Comparison of ENCODE assay signal across 7 mouse cellular contexts in genomic region chr13:74522481-74523237, GRCm38 (mm10). TPM values are rescaled to one million over a fixed set of nuclear protein-coding genes. Genes with fewer than 3 reads are reported as not detected.
A peak's percentile ranks its signal among the peaks of the same experiment; 100 is the strongest.
DNase-seq lines count a peak whose midpoint lies in the region; ATAC-seq and TF ChIP-seq lines count a peak whose summit lies in the region.

No protein-coding gene starts in this region.

- no peak for TF ChIP-seq EP300 in heart, adult 2 months (IDR thresholded peaks at IDR 0.05; ENCODE audit: insufficient read depth, low read depth, low read length)

- TF ChIP-seq POLR2A in heart, adult 2 months (IDR thresholded peaks at IDR 0.05; ENCODE audit: insufficient read depth, low read depth, low read length), result peak; percentile 83
- TF ChIP-seq POLR2A in kidney, adult 2 months (IDR thresholded peaks at IDR 0.05; ENCODE audit: low read depth, low read length), result peak; percentile 75
- no peak for TF ChIP-seq POLR2A in spleen, adult 2 months (IDR thresholded peaks at IDR 0.05; ENCODE audit: low read depth, low read length)

- H3K36me3 ChIP-seq in embryonic facial prominence, embryonic 14.5 days (ENCODE audit: control insufficient read depth, insufficient read depth, low read length), result no peaks in the 10 kb centered on the region
- no peaks in the 10 kb centered on the region for H3K36me3 ChIP-seq in heart, adult 2 months (ENCODE audit: control insufficient read depth, insufficient read depth, low read length)
- no peaks in the 10 kb centered on the region for H3K36me3 ChIP-seq in kidney, adult 2 months (ENCODE audit: control insufficient read depth, insufficient read depth, low read length)
- no peaks in the 10 kb centered on the region for H3K36me3 ChIP-seq in limb, embryonic 12.5 days
- H3K36me3 ChIP-seq in midbrain, embryonic 14.5 days (ENCODE audit: control insufficient read depth, insufficient read depth, low read length), result no peaks in the 10 kb centered on the region
- H3K36me3 ChIP-seq in spleen, adult 2 months (ENCODE audit: control insufficient read depth, insufficient read depth, low read length), result no peaks in the 10 kb centered on the region

- peak; percentile 99 for ATAC-seq in embryonic facial prominence, embryonic 14.5 days (ENCODE audit: low read depth)
- peak; percentile 97 for ATAC-seq in limb, embryonic 12.5 days (ENCODE audit: insufficient number of reproducible peaks, insufficient read depth, low FRiP score, low TSS enrichment, low read depth)
- peak; percentile 93 for ATAC-seq in midbrain, embryonic 14.5 days (ENCODE audit: low FRiP score, low TSS enrichment)

- H3K9me3 ChIP-seq in embryonic facial prominence, embryonic 14.5 days (ENCODE audit: control insufficient read depth, low read length), result no peaks in the 10 kb centered on the region
- H3K9me3 ChIP-seq in limb, embryonic 12.5 days, result no peaks in the 10 kb centered on the region
- H3K9me3 ChIP-seq in midbrain, embryonic 14.5 days (ENCODE audit: control insufficient read depth, low read length), result no peaks in the 10 kb centered on the region

- 0 out of 2 replicates have a peak, but pooled peaks have one; percentile 4 for TF ChIP-seq CTCF in heart, adult 2 months (IDR thresholded peaks at IDR 0.05)
- 0 out of 2 replicates have a peak, but pooled peaks have one; percentile 5 for TF ChIP-seq CTCF in kidney, adult 2 months (conservative IDR thresholded peaks at IDR 0.05; ENCODE audit: insufficient read depth, insufficient read length, low read depth, low read length)
- no peak for TF ChIP-seq CTCF in spleen, adult 2 months (IDR thresholded peaks at IDR 0.05; ENCODE audit: extremely low read depth, insufficient read depth, insufficient read length, insufficient replicate concordance)

- no peaks in the 10 kb centered on the region for H3K4me1 ChIP-seq in embryonic facial prominence, embryonic 14.5 days (ENCODE audit: control insufficient read depth, insufficient read depth, low read length)
- H3K4me1 ChIP-seq in heart, adult 2 months (ENCODE audit: control insufficient read depth, insufficient read depth, low read length), result peaks cover 2% of the 10 kb centered on the region; the same call in 1 of the 2 replicates
- H3K4me1 ChIP-seq in kidney, adult 2 months (ENCODE audit: control insufficient read depth, insufficient read depth, low read length), result no peaks in the 10 kb centered on the region; the same call in 1 of the 2 replicates
- H3K4me1 ChIP-seq in limb, embryonic 12.5 days (replicated peaks), result no peaks in the 10 kb centered on the region
- H3K4me1 ChIP-seq in midbrain, embryonic 14.5 days (ENCODE audit: control insufficient read depth, insufficient read depth, low read length), result no peaks in the 10 kb centered on the region
- H3K4me1 ChIP-seq in spleen, adult 2 months (ENCODE audit: control insufficient read depth, insufficient read depth, insufficient read length), result no peaks in the 10 kb centered on the region

- WGBS in embryonic facial prominence, embryonic 14.5 days, result 3% methylated on average over 15 of the region's 15 CpGs
- 1% methylated on average over 15 of the region's 15 CpGs for WGBS in heart, adult 2 months
- under 1% methylated on average over 15 of the region's 15 CpGs for WGBS in kidney, adult 2 months
- 3% methylated on average over 15 of the region's 15 CpGs for WGBS in limb, embryonic 12.5 days
- WGBS in midbrain, embryonic 14.5 days, result 2% methylated on average over 15 of the region's 15 CpGs
- WGBS in spleen, adult 2 months, result 1% methylated on average over 15 of the region's 15 CpGs

- H3K27ac ChIP-seq in embryonic facial prominence, embryonic 14.5 days (replicated peaks; ENCODE audit: low read depth, low read length), result peak overlapping the region; percentile 91
- peak overlapping the region; percentile 74 for H3K27ac ChIP-seq in heart, adult 2 months
- peak overlapping the region; percentile 71 for H3K27ac ChIP-seq in kidney, adult 2 months (ENCODE audit: insufficient read depth, low read depth, low read length)
- peak overlapping the region; percentile 92 for H3K27ac ChIP-seq in limb, embryonic 12.5 days
- H3K27ac ChIP-seq in midbrain, embryonic 14.5 days (replicated peaks; ENCODE audit: low read depth, low read length), result 0 out of 2 replicates have a peak overlapping the region, but pooled peaks have one; percentile 21
- peak overlapping the region; percentile 73 for H3K27ac ChIP-seq in spleen, adult 2 months (ENCODE audit: insufficient read depth, low read length)

- peak overlapping the region; percentile 69 for H3K4me2 ChIP-seq in embryonic facial prominence, embryonic 14.5 days (ENCODE audit: low read depth, low read length)
- H3K4me2 ChIP-seq in limb, embryonic 12.5 days, result peak overlapping the region; percentile 65
- peak overlapping the region; percentile 66 for H3K4me2 ChIP-seq in midbrain, embryonic 14.5 days (ENCODE audit: low read length)

- intact Hi-C loops in heart, adult 2 months (cut with DNase I), result loop anchor here (5.0 kb wide), 1 partner anchor 175 kb away; no protein-coding TSS in a partner anchor

- DNase-seq in adrenal gland, postnatal 4 days (ENCODE audit: low spot score in 2 of 2), result peak; percentile 22 to 63
- peak; percentile 92 for DNase-seq in embryonic facial prominence, embryonic 14.5 days (ENCODE audit: low spot score)
- DNase-seq in heart, adult 2 months, result peak; percentile 80 to 88
- DNase-seq in kidney, adult 2 months, result peak; percentile 92
- peak; percentile 78 for DNase-seq in midbrain, embryonic 14.5 days
- peak; percentile 49 to 78 for DNase-seq in spleen, adult 2 months (ENCODE audit: low read depth in 1 of 2, low spot score in 2 of 2)

- no peaks in the 10 kb centered on the region for H3K27me3 ChIP-seq in embryonic facial prominence, embryonic 14.5 days (replicated peaks; ENCODE audit: control insufficient read depth, insufficient read depth, low read length)
- no peaks in the 10 kb centered on the region for H3K27me3 ChIP-seq in heart, adult 2 months (ENCODE audit: control insufficient read depth, insufficient read depth, low read length)
- H3K27me3 ChIP-seq in kidney, adult 2 months (replicated peaks; ENCODE audit: control insufficient read depth, insufficient read depth, low read length), result no peaks in the 10 kb centered on the region
- H3K27me3 ChIP-seq in limb, embryonic 12.5 days, result no peaks in the 10 kb centered on the region
- no peaks in the 10 kb centered on the region for H3K27me3 ChIP-seq in midbrain, embryonic 14.5 days (ENCODE audit: control insufficient read depth, insufficient read depth, low read length)
- no peaks in the 10 kb centered on the region for H3K27me3 ChIP-seq in spleen, adult 2 months (ENCODE audit: control insufficient read depth, insufficient read depth, low read length)

- H3K4me3 ChIP-seq in embryonic facial prominence, embryonic 14.5 days (ENCODE audit: low read depth, low read length), result peak overlapping the region; percentile 50
- H3K4me3 ChIP-seq in heart, adult 2 months, result peak overlapping the region; percentile 55
- peak overlapping the region; percentile 57 for H3K4me3 ChIP-seq in kidney, adult 2 months (ENCODE audit: insufficient read depth, low read depth, low read length)
- H3K4me3 ChIP-seq in limb, embryonic 12.5 days (replicated peaks), result peak overlapping the region; percentile 51
- H3K4me3 ChIP-seq in midbrain, embryonic 14.5 days (replicated peaks; ENCODE audit: low read depth, low read length), result peak overlapping the region; percentile 44
- H3K4me3 ChIP-seq in spleen, adult 2 months (ENCODE audit: extremely low read depth, insufficient read depth, insufficient read length), result peak overlapping the region; percentile 67

- H3K9ac ChIP-seq in embryonic facial prominence, embryonic 14.5 days (ENCODE audit: low read depth, low read length), result peak overlapping the region; percentile 68
- H3K9ac ChIP-seq in heart, adult 2 months (ENCODE audit: low read depth, low read length), result peak overlapping the region; percentile 74
- peak overlapping the region; percentile 66 for H3K9ac ChIP-seq in limb, embryonic 12.5 days (replicated peaks)
- H3K9ac ChIP-seq in midbrain, embryonic 14.5 days (replicated peaks; ENCODE audit: low read length), result peak overlapping the region; percentile 39

- H3K79me2 ChIP-seq in heart, adult 2 months (replicated peaks; ENCODE audit: control insufficient read depth, insufficient read depth, low read length), result no peaks in the 10 kb centered on the region

RNA-seq across cellular contexts. Expression of gene Zfp825, which starts 28.9 kb away (rescaled TPM):
- total RNA-seq in adrenal gland, postnatal 4 days (2021), result 10 to 100 TPM; 13.2 to 13.7 TPM
- polyA plus RNA-seq in embryonic facial prominence, embryonic 14.5 days (2014; fragmentation: Nextera tagmentation; extraction: Ambion mirVana), result 16.0 and 19.2 TPM in 2 replicates
- total RNA-seq in heart, adult 2 months (2021), result 1 to 10 TPM; 5.2 to 5.6 TPM
- polyA plus RNA-seq in heart, adult 2 months (2012; rRNA removed), result 2.1 and 4.3 TPM in 2 replicates
- 1.2 and 1.7 TPM in 2 replicates for polyA plus RNA-seq in kidney, adult 2 months (2012; rRNA removed)
- polyA plus RNA-seq in limb, embryonic 12.5 days (2016; fragmentation: Nextera tagmentation; extraction: Ambion mirVana), result 22.1 and 28.4 TPM in 2 replicates
- polyA plus RNA-seq in midbrain, embryonic 14.5 days (2014; fragmentation: Nextera tagmentation; extraction: Ambion mirVana), result 14.3 and 15.2 TPM in 2 replicates
- 0.40 and 0.55 TPM in 2 replicates for polyA plus RNA-seq in spleen, adult 2 months (2012; rRNA removed)

Comparison
In these comparisons a context has a peak if more than half of its experiments do, and no peak if none do; other contexts are left out.
1. Peak in every context shown above with its lines: DNase-seq, ATAC-seq, H3K4me3 ChIP-seq and H3K27ac ChIP-seq.
2. H3K27ac ChIP-seq: peak in every context shown above with its lines; median percentile 92 in limb, embryonic 12.5 days; 91 in embryonic facial prominence, embryonic 14.5 days; 74 in heart, adult 2 months; 73 in spleen, adult 2 months; 71 in kidney, adult 2 months; 21 in midbrain, embryonic 14.5 days.